Mouse (Mus musculus): ENCODE results near the gene Casp2.

DNA sequence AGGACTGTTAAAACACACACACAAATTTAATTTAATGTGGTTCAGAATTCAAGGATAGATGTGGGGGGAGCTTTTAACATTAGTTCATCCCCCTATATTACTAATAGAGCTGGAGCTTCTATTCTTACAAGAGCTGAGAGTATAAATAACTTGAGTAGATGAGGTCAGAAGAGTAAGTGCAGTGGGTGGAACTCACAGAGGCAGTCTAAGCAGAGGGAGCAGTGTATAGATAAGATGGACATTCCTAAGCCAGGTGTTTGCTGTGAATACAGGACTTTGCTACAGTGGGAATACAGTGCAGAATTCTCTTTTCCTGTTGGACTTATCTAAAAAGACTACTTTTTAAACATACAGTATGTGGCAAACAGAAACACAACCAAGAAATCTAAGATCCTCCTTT is 6.0 kb downstream of the Casp2 start:
- TF ChIP-seq MAX (IDR thresholded peaks at IDR 0.05; ENCODE audit: low read depth) (no peak), CEBPB (IDR thresholded peaks at IDR 0.05; ENCODE audit: insufficient read depth, poor library complexity, severe bottlenecking) (no peak), TCF12 (IDR thresholded peaks at IDR 0.05; ENCODE audit: insufficient read depth, poor library complexity, severe bottlenecking) (no peak), POLR2A (IDR thresholded peaks at IDR 0.05; ENCODE audit: insufficient read length, low read depth) (no peak), POLR2AphosphoS2 (IDR thresholded peaks at IDR 0.05; ENCODE audit: insufficient read length, low read depth) (no peak), E2F4 (IDR thresholded peaks at IDR 0.05; ENCODE audit: insufficient read depth) (no peak), MYOD1 (IDR thresholded peaks at IDR 0.05; ENCODE audit: control insufficient read depth in 1 of 3, insufficient read length in 2 of 3, low read depth in 2 of 3) (no peak), SRF (IDR thresholded peaks at IDR 0.05; ENCODE audit: control insufficient read depth, insufficient read length, low read depth) (no peak), REST (IDR thresholded peaks at IDR 0.05; ENCODE audit: insufficient read depth, insufficient read length) (no peak), USF1 (IDR thresholded peaks at IDR 0.05; ENCODE audit: low read depth) (no peak), MYOG (IDR thresholded peaks at IDR 0.05; ENCODE audit: control insufficient read depth in 1 of 3, insufficient read depth in 1 of 3, insufficient read length in 2 of 3, low read depth in 2 of 3) (no peak)
